Mouse (Mus musculus): ENCODE measurements around the gene Prkcb.

GRCm38 (mm10) chr7:122327942-122328341 lies 39.4 kb downstream of the Prkcb start:
- TF ChIP-seq CTCF (IDR thresholded peaks at IDR 0.05), result no peak
- no peak for TF ChIP-seq POLR2A (IDR thresholded peaks at IDR 0.05; ENCODE audit: insufficient read depth, low read depth, low read length)

Measured in heart, adult 2 months (tissue).